Mouse (Mus musculus): ENCODE results near the gene 1700029H14Rik. TPM values are rescaled to one million over a fixed set of nuclear protein-coding genes. Genes with fewer than 3 reads are reported as not detected.

The 1700029H14Rik gene
- polyA plus RNA-seq, 1 experiment from 2014 or later: not detected

DNA sequence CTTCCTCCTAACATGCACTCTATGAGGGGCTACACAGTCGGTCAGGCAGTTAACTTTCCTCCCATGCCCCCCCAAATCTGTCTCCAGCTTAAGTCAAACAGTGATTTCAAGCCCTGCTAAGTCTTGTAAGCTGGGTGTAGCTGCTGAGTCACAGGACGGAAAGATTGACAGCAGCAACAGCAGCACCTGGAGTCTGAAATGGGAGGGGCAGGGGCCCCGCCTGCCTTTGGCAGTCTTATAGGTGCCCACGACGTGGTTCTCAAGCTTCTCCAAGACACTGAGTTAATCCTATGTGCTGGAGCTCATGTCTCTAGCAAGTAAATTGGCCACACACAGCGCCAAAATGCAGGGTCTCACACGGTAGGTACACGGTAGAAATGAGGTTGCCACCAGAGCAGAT is 31.1 kb upstream of the 1700029H14Rik start:
- no peak for ATAC-seq (ENCODE audit: low FRiP score)
- Histone ChIP-seq H3K4me2 (no peak overlapping the region), H3K9me3 (replicated peaks) (no peaks in the 10 kb centered on the region), H3K27ac (replicated peaks) (no peak overlapping the region), H3K9ac (replicated peaks) (no peak overlapping the region), H3K36me3 (peaks cover 32% of the 10 kb centered on the region), H3K4me1 (no peaks in the 10 kb centered on the region), H3K27me3 (replicated peaks) (no peaks in the 10 kb centered on the region), H3K4me3 (replicated peaks) (no peak overlapping the region)
- 88% methylated on average over 8 of the region's 8 CpGs for WGBS

DNA sequence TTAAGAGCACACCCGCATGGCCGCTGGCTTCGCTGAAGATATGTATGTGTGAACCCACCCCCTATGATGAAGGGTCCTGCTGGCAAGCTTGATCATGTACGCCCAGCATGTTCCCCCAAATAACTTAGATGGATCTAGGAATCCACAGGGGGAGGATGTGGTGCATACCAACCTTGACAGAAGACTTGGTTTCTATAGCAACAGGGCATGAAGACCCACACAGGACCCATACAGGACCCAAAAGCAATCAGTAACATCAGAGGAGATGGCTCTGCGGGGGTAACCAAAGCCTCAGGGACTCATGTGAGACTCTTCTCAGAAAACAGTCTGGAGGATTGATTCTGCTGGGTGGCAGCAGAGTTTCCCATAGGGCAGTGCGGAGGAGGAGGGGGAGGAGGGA is 29.0 kb upstream of the 1700029H14Rik start:
- H3K9me3 ChIP-seq (replicated peaks): no peaks in the 10 kb centered on the region
- H3K4me2 ChIP-seq: no peak overlapping the region
- H3K27me3 ChIP-seq (replicated peaks): no peaks in the 10 kb centered on the region
- H3K27ac ChIP-seq (replicated peaks): peak overlapping the region; percentile 10; the same call in 1 of the 2 replicates
- H3K4me3 ChIP-seq (replicated peaks): no peak overlapping the region
- ATAC-seq (ENCODE audit: low FRiP score): peak; percentile 85
- peaks cover 13% of the 10 kb centered on the region for H3K36me3 ChIP-seq
- H3K9ac ChIP-seq (replicated peaks): no peak overlapping the region
- no peaks in the 10 kb centered on the region for H3K4me1 ChIP-seq
- WGBS: 63% methylated on average over 5 of the region's 6 CpGs

DNA sequence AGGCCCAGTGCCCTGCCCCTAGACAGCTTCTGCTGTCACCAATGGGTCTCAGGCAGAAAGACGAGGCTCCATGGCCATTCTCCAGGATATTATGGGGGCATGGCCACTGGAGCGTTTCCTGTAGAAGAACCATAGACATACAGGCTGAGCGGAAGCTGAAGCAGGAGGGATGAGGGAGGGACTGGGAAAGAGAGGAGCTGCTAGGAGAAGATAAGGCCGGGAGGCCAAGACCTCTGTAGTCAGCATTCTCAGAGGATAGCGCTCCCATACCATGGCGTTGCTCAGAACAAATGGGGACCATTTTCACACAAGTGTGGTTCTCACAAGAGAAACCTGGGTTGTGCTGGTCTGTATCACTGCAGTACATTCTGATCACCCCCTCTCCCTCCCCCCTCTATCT is 26.8 kb upstream of the 1700029H14Rik start:
- Histone ChIP-seq H3K9ac (replicated peaks) (no peak overlapping the region), H3K27me3 (replicated peaks) (no peaks in the 10 kb centered on the region), H3K27ac (replicated peaks) (no peak overlapping the region), H3K4me2 (no peak overlapping the region), H3K9me3 (replicated peaks) (no peaks in the 10 kb centered on the region), H3K36me3 (peaks cover 27% of the 10 kb centered on the region), H3K4me3 (replicated peaks) (no peak overlapping the region), H3K4me1 (no peaks in the 10 kb centered on the region)
- ATAC-seq (ENCODE audit: low FRiP score): no peak
- 86% methylated on average over 6 of the region's 6 CpGs for WGBS

DNA sequence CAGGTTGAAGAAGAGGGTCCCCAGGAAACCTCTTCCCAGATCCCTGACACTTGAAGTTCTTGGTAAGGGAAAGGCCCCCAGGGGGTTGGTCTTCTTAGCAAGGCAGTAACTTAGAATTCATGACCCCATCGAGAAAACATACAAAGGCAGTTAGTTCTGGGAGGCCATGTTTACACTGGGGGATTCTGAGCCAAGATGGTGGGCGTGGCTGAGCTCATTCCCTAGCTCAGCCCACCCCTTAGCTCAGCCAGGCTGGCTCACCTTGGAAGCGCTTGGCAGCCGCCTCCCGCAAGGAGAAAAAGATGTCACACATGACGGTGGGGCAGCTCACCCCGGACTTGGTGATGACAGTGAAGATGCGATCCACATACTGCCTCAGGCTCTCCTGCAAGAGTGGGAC is 22.4 kb upstream of the 1700029H14Rik start:
- Histone ChIP-seq H3K27ac (replicated peaks) (no peak overlapping the region), H3K36me3 (peaks cover 70% of the 10 kb centered on the region), H3K27me3 (replicated peaks) (no peaks in the 10 kb centered on the region), H3K4me1 (no peaks in the 10 kb centered on the region), H3K9ac (replicated peaks) (no peak overlapping the region), H3K4me3 (replicated peaks) (no peak overlapping the region), H3K4me2 (no peak overlapping the region), H3K9me3 (replicated peaks) (no peaks in the 10 kb centered on the region)
- ATAC-seq (ENCODE audit: low FRiP score): no peak
- WGBS: 74% methylated on average over 8 of the region's 8 CpGs

DNA sequence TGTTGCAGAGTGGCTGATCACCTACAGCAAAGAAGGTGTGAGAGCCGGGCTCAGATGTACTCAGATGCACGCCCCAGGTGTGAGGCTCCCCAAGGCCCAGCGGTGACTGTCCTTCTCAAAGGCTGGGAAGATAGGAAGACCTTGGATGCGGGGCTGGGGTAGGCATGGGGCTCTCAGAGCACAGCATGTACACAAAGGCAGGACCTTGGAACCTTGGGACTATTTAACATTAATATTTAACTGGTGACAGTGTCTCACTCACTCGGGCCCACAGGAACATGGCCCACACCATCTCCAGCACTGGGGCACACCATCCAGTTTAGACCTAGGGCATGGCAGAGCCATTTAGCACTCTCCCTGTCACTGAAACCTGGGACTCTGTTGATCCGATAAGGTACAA is 15.6 kb upstream of the 1700029H14Rik start:
- Histone ChIP-seq H3K4me3 (replicated peaks) (no peak overlapping the region), H3K4me1 (no peaks in the 10 kb centered on the region), H3K4me2 (no peak overlapping the region), H3K9ac (replicated peaks) (no peak overlapping the region), H3K9me3 (replicated peaks) (no peaks in the 10 kb centered on the region), H3K27ac (replicated peaks) (no peak overlapping the region), H3K36me3 (peaks cover 93% of the 10 kb centered on the region), H3K27me3 (replicated peaks) (no peaks in the 10 kb centered on the region)
- ATAC-seq (ENCODE audit: low FRiP score): no peak
- WGBS: 93% methylated on average over 6 of the region's 6 CpGs

DNA sequence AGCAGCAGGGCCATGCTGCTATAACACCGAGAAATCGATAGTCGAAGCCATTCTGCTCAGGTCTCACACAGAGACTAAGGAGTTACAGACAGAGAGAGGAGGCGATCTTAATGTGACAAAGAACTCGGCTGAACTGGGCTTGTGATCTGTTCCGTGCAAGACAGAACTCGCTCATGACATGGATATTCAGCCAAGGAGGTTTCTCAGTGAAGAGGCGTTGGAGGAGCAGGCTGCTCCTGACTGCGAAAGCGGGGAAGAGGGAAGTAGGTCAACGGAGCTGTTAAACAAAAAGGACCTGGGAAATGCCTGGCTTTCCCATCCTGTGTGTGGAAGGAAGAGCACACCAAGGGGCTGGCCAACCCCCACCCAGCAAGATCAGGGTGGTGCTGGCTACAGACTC is 9.7 kb upstream of the 1700029H14Rik start:
- H3K27me3 ChIP-seq (replicated peaks): no peaks in the 10 kb centered on the region
- no peak overlapping the region for H3K27ac ChIP-seq (replicated peaks)
- no peak overlapping the region for H3K9ac ChIP-seq (replicated peaks)
- H3K9me3 ChIP-seq (replicated peaks): no peaks in the 10 kb centered on the region
- H3K36me3 ChIP-seq: peaks cover 73% of the 10 kb centered on the region
- 93% methylated on average over 11 of the region's 11 CpGs for WGBS
- H3K4me1 ChIP-seq: no peaks in the 10 kb centered on the region
- no peak overlapping the region for H3K4me2 ChIP-seq
- ATAC-seq (ENCODE audit: low FRiP score): no peak
- no peak overlapping the region for H3K4me3 ChIP-seq (replicated peaks)

DNA sequence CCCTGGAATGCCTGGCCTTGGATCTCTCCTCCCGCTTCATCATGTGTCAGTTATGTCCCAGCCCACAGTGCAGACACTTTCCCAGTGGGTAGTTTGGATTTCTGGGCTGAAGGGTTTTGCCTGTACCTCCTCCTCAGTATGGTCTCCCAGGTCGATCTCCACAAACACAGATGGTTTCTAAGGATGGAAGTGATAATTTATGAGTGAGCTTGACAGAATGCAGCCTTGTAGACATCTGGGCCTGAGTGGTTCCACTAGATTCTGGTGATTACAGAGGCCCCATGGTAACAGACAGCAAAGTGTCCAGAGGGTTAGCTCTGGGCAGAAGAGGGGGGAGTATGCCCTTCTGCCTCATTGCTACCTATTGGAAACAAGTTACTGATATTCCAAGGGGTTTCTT is 4.7 kb downstream of the 1700029H14Rik start:
- 74% methylated on average over 2 of the region's 2 CpGs for WGBS
- ATAC-seq (ENCODE audit: low FRiP score): no peak
- no peak overlapping the region for H3K27ac ChIP-seq (replicated peaks)

DNA sequence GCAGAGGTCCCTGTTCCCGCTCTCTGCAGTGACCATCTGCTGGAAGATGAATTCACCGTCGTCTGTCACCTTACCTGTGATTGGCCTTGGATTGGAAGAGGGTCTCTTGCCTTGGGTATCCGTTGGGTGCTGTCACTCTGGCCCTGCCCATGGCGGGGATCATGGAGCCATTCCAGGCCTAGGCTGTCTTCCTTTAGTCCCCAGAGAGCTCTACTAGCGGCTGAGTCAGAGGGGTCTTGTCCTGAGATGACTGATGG is 10.8 kb downstream of the 1700029H14Rik start:
- 93% methylated on average over 6 of the region's 6 CpGs for WGBS
- Histone ChIP-seq H3K27me3 (replicated peaks) (no peaks in the 10 kb centered on the region), H3K4me3 (replicated peaks) (no peak overlapping the region), H3K4me1 (peaks cover 6% of the 10 kb centered on the region), H3K4me2 (no peak overlapping the region), H3K9ac (replicated peaks) (no peak overlapping the region), H3K27ac (replicated peaks) (no peak overlapping the region), H3K9me3 (replicated peaks) (no peaks in the 10 kb centered on the region), H3K36me3 (no peaks in the 10 kb centered on the region)
- ATAC-seq (ENCODE audit: low FRiP score): no peak; the same call in 1 of the 2 replicates

More for the DNA sequence above, 4.7 kb downstream of the 1700029H14Rik start:
- Histone ChIP-seq H3K9ac (replicated peaks) (no peak overlapping the region), H3K4me3 (replicated peaks) (no peak overlapping the region), H3K36me3 (no peaks in the 10 kb centered on the region), H3K27me3 (replicated peaks) (no peaks in the 10 kb centered on the region), H3K4me1 (no peaks in the 10 kb centered on the region), H3K4me2 (no peak overlapping the region), H3K9me3 (replicated peaks) (no peaks in the 10 kb centered on the region)

DNA sequence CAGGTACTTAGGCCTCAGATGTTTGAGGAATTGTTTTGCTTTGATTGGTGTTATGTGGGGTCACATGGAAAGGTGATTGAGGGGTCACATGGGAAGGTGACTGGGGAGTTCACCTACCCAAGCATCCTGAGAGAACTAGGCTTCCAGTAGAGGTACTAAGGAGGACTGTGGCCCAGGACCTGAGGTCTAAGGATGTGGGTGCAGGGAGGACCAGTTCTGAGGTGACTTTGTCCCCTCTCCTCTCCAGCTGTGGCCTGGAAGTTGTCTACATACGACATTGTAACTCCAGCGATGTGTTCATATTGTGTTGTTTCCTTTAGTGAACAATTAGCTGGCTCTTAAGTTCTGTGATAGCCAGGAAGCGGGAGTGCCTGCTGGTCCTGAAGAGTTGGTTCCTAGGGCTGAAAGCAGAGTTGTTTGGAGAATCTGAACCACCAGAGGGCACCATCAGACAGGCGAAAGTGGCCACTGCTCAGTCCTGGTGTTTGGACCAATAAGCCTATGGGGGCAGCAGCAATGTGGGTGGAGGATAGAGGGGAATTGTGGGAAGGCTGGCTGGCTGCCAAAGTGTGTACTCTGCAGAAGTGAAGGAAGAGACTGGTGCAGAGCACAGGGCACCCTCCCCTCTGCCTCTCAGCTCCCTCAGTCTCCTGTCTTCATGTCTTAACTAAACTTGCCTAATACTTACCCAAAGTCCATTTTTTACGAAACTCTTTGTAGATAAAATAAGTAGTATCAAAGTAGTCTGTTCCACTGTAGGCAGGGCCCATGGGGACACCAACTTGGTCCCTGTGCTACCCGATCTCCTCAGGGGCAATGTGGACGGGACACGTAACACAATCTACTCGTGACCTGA is 11.3 kb downstream of the 1700029H14Rik start:
- H3K36me3 ChIP-seq: no peaks in the 10 kb centered on the region
- no peak overlapping the region for H3K9ac ChIP-seq (replicated peaks)
- no peaks in the 10 kb centered on the region for H3K9me3 ChIP-seq (replicated peaks)
- no peak overlapping the region for H3K4me3 ChIP-seq (replicated peaks)
- H3K4me2 ChIP-seq: no peak overlapping the region
- WGBS: 62% methylated on average over 9 of the region's 9 CpGs
- no peak overlapping the region for H3K27ac ChIP-seq (replicated peaks)
- peaks cover 6% of the 10 kb centered on the region for H3K4me1 ChIP-seq
- H3K27me3 ChIP-seq (replicated peaks): no peaks in the 10 kb centered on the region
- ATAC-seq (ENCODE audit: low FRiP score): peak; percentile 94

DNA sequence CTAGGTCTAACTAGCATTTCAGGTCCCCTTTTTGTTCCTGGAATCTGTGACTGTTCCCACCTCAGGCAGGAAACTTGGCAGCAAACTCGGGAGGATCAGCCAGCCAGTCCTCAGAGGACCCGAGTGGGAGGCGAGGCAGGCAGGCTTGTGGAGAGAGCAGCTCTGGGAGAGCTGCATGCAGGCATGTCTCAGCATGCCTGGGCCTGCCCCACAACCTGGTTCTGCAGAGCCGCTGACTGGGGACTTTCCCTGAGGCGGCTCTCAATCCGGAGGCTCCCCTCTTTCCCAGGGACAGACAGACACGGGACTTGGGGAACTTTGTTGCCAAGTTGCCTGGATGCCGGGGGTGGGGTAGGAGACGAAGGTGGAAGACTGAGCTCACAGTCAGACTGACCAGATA is 13.4 kb downstream of the 1700029H14Rik start:
- Histone ChIP-seq H3K9ac (replicated peaks) (no peak overlapping the region), H3K4me3 (replicated peaks) (no peak overlapping the region), H3K27ac (replicated peaks) (no peak overlapping the region), H3K9me3 (replicated peaks) (no peaks in the 10 kb centered on the region), H3K4me1 (peaks cover 6% of the 10 kb centered on the region), H3K36me3 (no peaks in the 10 kb centered on the region), H3K27me3 (replicated peaks) (no peaks in the 10 kb centered on the region), H3K4me2 (no peak overlapping the region)
- WGBS: 54% methylated on average over 9 of the region's 9 CpGs
- no peak for ATAC-seq (ENCODE audit: low FRiP score)

DNA sequence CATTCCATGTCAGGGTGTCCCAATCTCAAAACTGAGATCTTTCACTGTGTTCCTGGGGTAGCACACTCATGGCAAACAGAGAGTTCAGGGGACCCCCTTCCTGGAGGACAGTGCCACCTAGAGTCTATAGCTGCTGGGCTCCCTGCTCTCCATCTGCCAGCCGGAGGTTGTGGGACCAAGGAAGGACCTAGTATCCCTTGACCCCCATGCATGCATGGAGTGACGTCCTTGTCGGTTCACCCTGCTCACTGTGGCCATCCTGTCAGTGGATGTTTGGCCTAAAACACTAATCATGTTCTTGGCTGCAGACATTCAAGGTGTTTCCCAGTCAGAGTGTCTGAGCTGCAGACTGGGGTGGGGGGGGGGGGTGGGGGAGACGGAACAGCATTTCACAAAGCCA is 14.0 kb downstream of the 1700029H14Rik start:
- Histone ChIP-seq H3K36me3 (no peaks in the 10 kb centered on the region), H3K9me3 (replicated peaks) (no peaks in the 10 kb centered on the region), H3K27ac (replicated peaks) (no peak overlapping the region), H3K4me1 (peaks cover 6% of the 10 kb centered on the region), H3K27me3 (replicated peaks) (no peaks in the 10 kb centered on the region), H3K4me3 (replicated peaks) (no peak overlapping the region), H3K9ac (replicated peaks) (no peak overlapping the region), H3K4me2 (no peak overlapping the region)
- 61% methylated on average over 4 of the region's 4 CpGs for WGBS
- ATAC-seq (ENCODE audit: low FRiP score): no peak

DNA sequence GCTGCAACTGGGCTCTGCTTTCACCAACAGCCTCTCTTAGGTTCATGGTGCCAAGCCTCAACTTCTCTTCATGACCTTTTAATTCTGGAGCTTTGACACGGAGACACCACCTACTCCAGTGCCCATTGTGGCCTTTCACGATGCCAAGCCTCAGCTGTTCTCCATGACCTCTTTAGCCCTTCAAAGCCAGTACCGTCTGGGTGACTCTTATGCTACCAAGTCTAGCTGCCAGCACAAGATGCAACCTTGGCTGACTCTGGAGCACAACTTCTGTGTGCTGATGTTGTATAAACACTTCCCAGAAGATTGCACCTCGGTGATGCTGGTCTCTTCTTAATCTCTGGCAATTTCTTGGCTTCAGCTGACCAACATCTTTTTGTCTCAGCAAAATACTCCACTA is 15.8 kb downstream of the 1700029H14Rik start:
- Histone ChIP-seq H3K4me2 (no peak overlapping the region), H3K4me1 (peaks cover 4% of the 10 kb centered on the region), H3K36me3 (no peaks in the 10 kb centered on the region), H3K4me3 (replicated peaks) (no peak overlapping the region), H3K27me3 (replicated peaks) (no peaks in the 10 kb centered on the region), H3K9ac (replicated peaks) (no peak overlapping the region), H3K9me3 (replicated peaks) (no peaks in the 10 kb centered on the region), H3K27ac (replicated peaks) (no peak overlapping the region)
- 92% methylated on average over 4 of the region's 4 CpGs for WGBS
- ATAC-seq (ENCODE audit: low FRiP score): no peak

All from neural tube, embryonic 15.5 days (tissue).